Mouse (Mus musculus): Measurements from ENCODE around the gene Adra2c.

GRCm38 (mm10) chr5:35275356-35275755, 2.8 kb upstream of the Adra2c start:
- no peak for TF ChIP-seq CTCF (IDR thresholded peaks at IDR 0.05; ENCODE audit: insufficient read depth, low read length)
- no peak for TF ChIP-seq POLR2A (IDR thresholded peaks at IDR 0.05; ENCODE audit: borderline replicate concordance, extremely low read depth, low read depth, low read length)
